Mouse (Mus musculus) stomach, embryonic 16.5 days (tissue): ENCODE measurements around the gene Cmtm8. TPM values are rescaled to one million over a fixed set of nuclear protein-coding genes. Genes with fewer than 3 reads are reported as not detected.

Source experiments
- ATAC-seq: fragments of 200-750 bp; cut with Nextera tagmentation; 2 replicates; pipeline ENCODE4 v1.8.0; 2017; ENCODE audit warnings: moderate number of reproducible peaks, moderate TSS enrichment; ENCODE audit not compliant: insufficient read depth, low FRiP score
- H3K27ac ChIP-seq: fragments of 300-500 bp; sonication (generic); 2 replicates; pipeline ENCODE4 v1.5.1; 2014; ENCODE audit warnings: low read length
- H3K27me3 ChIP-seq: fragments of 300-500 bp; sonication (generic); 2 replicates; pipeline ENCODE4 v1.6.1; 2014; ENCODE audit warnings: low read length, control low read depth, mixed read lengths; ENCODE audit not compliant: control insufficient read depth, insufficient read depth
- H3K36me3 ChIP-seq: fragments of 300-500 bp; sonication (generic); 2 replicates; pipeline ENCODE4 v1.6.1; 2014; ENCODE audit warnings: low read length; ENCODE audit not compliant: control insufficient read depth, insufficient read depth
- H3K4me1 ChIP-seq: fragments of 300-500 bp; sonication (generic); 2 replicates; pipeline ENCODE4 v1.6.1; 2014; ENCODE audit warnings: low read length, control low read depth, mixed read lengths; ENCODE audit not compliant: control insufficient read depth, insufficient read depth
- H3K4me2 ChIP-seq: fragments of 300-500 bp; sonication (generic); 2 replicates; pipeline ENCODE4 v1.6.1; 2014; ENCODE audit warnings: low read depth, low read length, mixed read lengths
- H3K4me3 ChIP-seq: fragments of 300-500 bp; sonication (generic); replicated peaks from 2 replicates; pipeline ENCODE4 v1.5.1; 2014; ENCODE audit warnings: mild to moderate bottlenecking, low read length
- H3K9ac ChIP-seq: fragments of 300-500 bp; sonication (generic); 2 replicates; pipeline ENCODE4 v1.6.1; 2014; ENCODE audit warnings: low read length
- H3K9me3 ChIP-seq: fragments of 300-500 bp; sonication (generic); replicated peaks from 2 replicates; pipeline ENCODE4 v1.6.1; 2016; ENCODE audit warnings: low read length, control low read depth; ENCODE audit not compliant: control insufficient read depth
- WGBS: fragments of 180-500 bp; shearing (Covaris S2); extraction: QIAGEN DNeasy Blood & Tissue Kit; methylation state at CpG from one replicate; pipeline ENCODE4 v1.1.7; 2014; 5-methylcytosine and 5-hydroxymethylcytosine counted together
- polyA plus RNA-seq: library from polyadenylated mRNA; unstranded; fragments of >200 nt; fragmentation: Nextera tagmentation; extraction: Ambion mirVana; gene quantifications from 2 replicates; pipeline ENCODE4 v1.2.1, GENCODE M21; 2015

Cmtm8 gene
- polyA plus RNA-seq, 1 experiment from 2014 or later: 59.5 TPM

DNA sequence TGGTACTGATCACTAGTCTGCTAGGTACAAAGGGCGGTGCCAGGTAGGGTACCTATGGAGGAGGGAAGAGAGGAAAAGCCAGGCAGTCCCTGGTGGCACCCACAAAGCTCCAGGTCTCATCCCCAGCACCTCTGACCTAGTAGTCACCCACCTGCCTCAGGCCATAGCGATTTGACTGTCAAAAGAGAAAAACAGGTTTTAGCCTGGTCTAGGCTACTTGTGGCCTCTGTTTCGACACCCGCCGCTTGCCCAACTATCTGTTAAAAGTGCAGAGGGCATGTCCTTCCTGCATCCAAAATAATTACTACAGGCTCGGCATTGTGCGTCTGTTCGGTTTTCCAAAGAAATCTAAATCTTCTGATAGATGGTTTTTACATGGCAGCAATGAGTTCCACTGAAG lies 14.3 kb downstream of the Cmtm8 start:
- H3K9me3 ChIP-seq: no peaks in the 10 kb centered on the region
- WGBS: 86% methylated on average over 8 of the region's 8 CpGs
- H3K36me3 ChIP-seq: no peaks in the 10 kb centered on the region
- no peak overlapping the region for H3K4me3 ChIP-seq
- ATAC-seq: no peak
- peaks cover 5% of the 10 kb centered on the region; the same call in 1 of the 2 replicates for H3K4me1 ChIP-seq
- H3K4me2 ChIP-seq: no peak overlapping the region
- no peaks in the 10 kb centered on the region for H3K27me3 ChIP-seq
- H3K9ac ChIP-seq: no peak overlapping the region
- no peak overlapping the region for H3K27ac ChIP-seq

DNA sequence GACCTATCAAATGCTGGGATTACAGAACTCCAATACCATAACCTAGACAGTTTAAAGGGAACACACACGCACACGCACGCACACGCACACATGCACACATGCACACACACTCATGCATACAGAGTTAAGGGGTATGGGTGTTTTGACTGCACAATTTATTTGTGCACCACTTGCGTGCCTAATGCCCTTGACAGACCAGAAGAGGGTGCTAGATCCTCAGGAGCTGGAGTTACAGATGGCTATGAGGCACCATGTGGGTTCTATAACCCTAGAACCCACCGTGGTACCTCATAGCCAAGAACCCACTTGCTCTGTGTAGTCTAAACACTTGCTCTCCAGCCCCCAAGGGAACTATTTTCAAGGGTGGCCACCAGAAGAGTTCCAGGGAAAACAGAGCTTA lies 15.6 kb downstream of the Cmtm8 start:
- ATAC-seq: no peak
- Histone ChIP-seq H3K4me2 (no peak overlapping the region), H3K27me3 (no peaks in the 10 kb centered on the region), H3K27ac (no peak overlapping the region; the same call in 1 of the 2 replicates), H3K9me3 (no peaks in the 10 kb centered on the region), H3K36me3 (no peaks in the 10 kb centered on the region), H3K9ac (no peak overlapping the region), H3K4me1 (peaks cover 5% of the 10 kb centered on the region; the same call in 1 of the 2 replicates), H3K4me3 (no peak overlapping the region)
- WGBS: 96% methylated on average over 6 of the region's 6 CpGs

DNA sequence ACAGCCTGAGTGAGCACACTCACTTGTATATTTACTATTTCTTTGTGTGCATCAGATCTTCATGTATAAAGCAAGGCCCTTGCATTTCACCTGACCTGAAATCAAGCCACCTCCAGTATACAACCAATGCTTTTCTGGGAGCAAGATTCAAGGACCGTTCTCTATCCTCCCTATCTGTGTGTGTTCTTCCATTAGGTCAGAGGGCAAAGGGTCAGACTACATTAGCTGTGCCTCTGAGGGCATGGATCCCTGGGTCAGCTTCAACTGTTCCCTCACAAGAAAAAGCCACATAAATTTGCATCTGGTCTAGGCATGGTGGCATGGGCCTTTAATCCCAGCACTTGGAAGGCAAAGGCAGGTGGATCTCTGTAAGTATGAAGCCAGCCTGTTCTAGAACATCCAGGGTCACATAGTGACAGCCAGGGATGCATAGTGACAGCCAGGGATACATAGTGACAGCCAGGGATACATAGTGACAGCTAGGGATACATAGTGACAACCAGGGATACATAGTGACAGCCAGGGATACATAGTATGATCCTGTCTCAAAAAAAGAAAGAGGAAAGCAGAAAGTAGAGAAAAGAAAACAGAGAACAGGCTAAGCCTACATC lies 16.6 kb downstream of the Cmtm8 start:
- Histone ChIP-seq H3K4me2 (no peak overlapping the region), H3K36me3 (no peaks in the 10 kb centered on the region), H3K9ac (no peak overlapping the region), H3K4me3 (no peak overlapping the region), H3K9me3 (no peaks in the 10 kb centered on the region), H3K4me1 (peaks cover 5% of the 10 kb centered on the region; the same call in 1 of the 2 replicates), H3K27ac (no peak overlapping the region), H3K27me3 (no peaks in the 10 kb centered on the region)
- no peak for ATAC-seq
- WGBS: 49% methylated on average over 1 of the region's 1 CpGs

DNA sequence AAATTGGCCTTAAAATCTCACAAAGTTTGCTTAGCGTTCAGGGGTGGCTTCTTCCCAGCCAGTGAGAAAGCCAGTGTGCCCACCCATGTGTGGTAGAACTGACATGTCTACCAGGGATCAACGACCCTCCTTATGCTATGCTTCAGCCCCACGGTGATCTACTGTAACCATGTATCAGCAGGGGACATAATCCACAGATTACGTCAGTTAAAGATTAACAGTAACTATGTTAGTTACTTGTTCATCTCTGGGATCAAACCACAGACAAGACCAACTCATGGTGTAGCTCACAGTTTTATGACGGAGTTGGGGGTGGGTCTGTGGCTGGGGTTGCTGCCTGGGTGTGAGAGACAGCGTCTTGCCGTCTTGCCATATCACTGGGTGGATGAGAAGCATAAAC lies 19.8 kb downstream of the Cmtm8 start:
- no peak for ATAC-seq
- Histone ChIP-seq H3K4me1 (no peaks in the 10 kb centered on the region), H3K9ac (no peak overlapping the region), H3K4me3 (no peak overlapping the region), H3K36me3 (no peaks in the 10 kb centered on the region), H3K9me3 (no peaks in the 10 kb centered on the region), H3K27ac (no peak overlapping the region), H3K4me2 (no peak overlapping the region), H3K27me3 (no peaks in the 10 kb centered on the region)
- 85% methylated on average over 7 of the region's 7 CpGs for WGBS

DNA sequence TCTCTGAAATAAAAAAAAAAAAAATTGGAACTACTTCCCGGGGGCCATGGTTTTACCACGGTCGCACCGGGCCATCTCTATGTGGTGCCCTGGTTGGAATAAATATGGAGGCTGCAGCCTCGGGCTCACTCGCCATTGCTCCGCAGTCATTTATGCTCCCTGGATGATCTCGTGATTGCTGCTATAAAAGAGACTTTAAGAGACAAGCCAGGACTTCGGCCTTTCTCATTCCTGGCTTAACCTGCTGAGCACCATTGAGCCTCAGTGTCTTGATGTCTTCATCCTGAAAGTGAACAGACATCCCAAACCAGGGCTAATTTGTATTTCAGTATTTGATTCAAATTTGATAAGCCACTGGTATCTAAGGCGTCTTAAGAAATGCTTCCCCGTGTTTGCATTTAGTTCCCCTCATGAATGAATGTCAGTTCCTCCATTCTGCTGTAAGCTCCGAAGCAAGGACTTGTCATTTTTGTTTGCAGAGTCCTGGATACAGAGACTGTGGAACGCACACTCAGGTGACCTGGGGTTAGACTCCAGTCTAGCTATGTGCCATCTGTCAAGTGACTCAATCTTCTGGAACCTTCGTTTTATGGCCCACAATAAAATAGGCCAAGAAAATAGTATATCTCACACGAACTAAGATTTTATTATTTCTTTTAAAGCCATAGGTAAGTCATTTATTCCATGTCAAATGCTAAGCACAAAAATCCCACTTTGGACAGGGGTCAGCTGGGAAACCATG lies 22.2 kb downstream of the Cmtm8 start:
- H3K4me1 ChIP-seq: no peaks in the 10 kb centered on the region
- WGBS: 77% methylated on average over 15 of the region's 15 CpGs
- no peak overlapping the region for H3K27ac ChIP-seq
- ATAC-seq: no peak
- no peaks in the 10 kb centered on the region for H3K27me3 ChIP-seq
- H3K4me2 ChIP-seq: no peak overlapping the region
- H3K36me3 ChIP-seq: no peaks in the 10 kb centered on the region
- no peak overlapping the region for H3K4me3 ChIP-seq
- no peaks in the 10 kb centered on the region for H3K9me3 ChIP-seq
- no peak overlapping the region for H3K9ac ChIP-seq

DNA sequence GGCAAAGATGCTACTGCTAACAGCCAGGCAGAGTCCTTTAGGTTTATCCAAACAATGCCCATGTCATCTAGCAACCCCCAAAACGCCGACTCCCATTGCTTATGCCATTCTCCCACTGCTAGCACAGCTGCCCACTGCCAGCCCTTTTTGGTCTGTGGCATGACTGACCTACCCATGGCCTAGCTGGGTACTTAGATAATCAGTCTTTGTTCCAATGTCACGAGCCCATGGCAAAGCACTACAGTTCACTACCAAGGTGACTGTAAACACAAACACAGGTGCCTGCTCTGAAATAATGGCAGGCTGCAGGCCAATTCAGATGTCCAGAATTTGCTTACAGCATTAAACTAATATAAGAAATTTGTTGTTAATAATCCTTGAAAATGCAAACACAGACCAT lies 25.0 kb downstream of the Cmtm8 start:
- no peak overlapping the region for H3K4me3 ChIP-seq
- H3K4me2 ChIP-seq: no peak overlapping the region
- no peaks in the 10 kb centered on the region for H3K27me3 ChIP-seq
- no peak overlapping the region for H3K9ac ChIP-seq
- no peak overlapping the region for H3K27ac ChIP-seq
- ATAC-seq: no peak
- H3K4me1 ChIP-seq: no peaks in the 10 kb centered on the region
- no peaks in the 10 kb centered on the region for H3K36me3 ChIP-seq
- WGBS: 63% methylated on average over 3 of the region's 3 CpGs
- H3K9me3 ChIP-seq: no peaks in the 10 kb centered on the region

DNA sequence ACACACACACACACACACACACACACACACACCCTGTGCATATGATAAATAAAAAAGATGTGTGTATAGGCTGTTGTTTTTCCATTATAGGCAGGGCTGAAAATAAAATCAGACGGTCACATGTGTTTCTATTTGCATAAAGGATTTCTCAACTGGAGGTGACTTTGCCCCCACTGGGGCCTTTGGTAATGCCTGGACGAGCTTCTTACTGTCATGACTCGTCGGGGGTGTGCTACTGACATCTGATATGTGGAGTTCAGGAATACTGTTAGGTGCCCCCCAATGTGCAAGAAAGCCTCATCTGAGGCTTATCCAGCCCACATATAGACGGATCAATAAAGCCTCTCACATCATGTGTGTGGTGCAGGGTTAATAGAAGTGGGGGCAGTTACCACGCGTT lies 26.9 kb downstream of the Cmtm8 start:
- Histone ChIP-seq H3K4me2 (no peak overlapping the region), H3K27me3 (no peaks in the 10 kb centered on the region), H3K4me3 (no peak overlapping the region), H3K9me3 (no peaks in the 10 kb centered on the region), H3K27ac (no peak overlapping the region), H3K36me3 (no peaks in the 10 kb centered on the region), H3K9ac (no peak overlapping the region), H3K4me1 (no peaks in the 10 kb centered on the region)
- WGBS: 67% methylated on average over 7 of the region's 7 CpGs
- ATAC-seq: no peak

DNA sequence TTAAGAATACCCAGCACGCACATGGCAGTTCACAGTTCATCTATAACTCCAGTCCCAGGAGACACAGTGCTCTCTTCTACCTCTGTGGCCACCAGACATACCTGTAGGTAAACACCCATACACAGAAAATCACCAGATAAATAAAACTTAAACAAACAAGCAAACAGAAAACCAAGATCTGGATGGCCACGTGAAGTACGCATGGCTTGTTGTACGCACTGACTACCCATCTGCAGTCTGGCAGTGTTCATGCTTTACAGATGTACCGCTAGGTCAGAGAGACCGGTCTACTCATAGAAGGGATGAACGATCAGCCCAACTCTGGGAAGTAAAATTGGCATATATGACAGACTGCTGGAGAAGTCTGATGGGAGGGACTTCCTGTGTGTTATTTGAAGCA lies 27.8 kb downstream of the Cmtm8 start:
- 94% methylated on average over 7 of the region's 7 CpGs for WGBS
- no peak for ATAC-seq

DNA sequence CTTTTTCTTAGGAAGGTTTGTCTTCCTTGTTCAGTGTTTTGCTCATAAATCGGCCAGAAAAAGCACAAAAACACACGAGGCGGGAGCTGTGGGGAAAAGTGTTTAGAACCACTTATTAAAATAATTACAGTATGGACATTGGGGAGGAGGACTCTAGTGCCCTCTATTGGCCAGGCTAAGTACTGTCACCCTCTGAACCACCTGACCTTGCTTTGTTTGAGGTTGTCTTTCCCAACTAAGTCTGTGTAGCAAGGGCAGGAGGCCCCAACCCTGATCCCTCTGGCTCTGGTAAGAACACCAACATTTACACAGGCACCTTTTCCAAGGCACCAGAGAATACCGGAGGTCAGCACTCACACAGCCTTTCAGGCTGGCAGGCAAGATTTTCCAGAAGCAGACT lies 28.6 kb downstream of the Cmtm8 start:
- Histone ChIP-seq H3K4me2 (no peak overlapping the region), H3K4me3 (no peak overlapping the region), H3K27me3 (no peaks in the 10 kb centered on the region), H3K9ac (no peak overlapping the region), H3K36me3 (no peaks in the 10 kb centered on the region), H3K9me3 (no peaks in the 10 kb centered on the region), H3K27ac (no peak overlapping the region), H3K4me1 (0 out of 2 replicates have a peak, but pooled peaks cover 4% of the 10 kb centered on the region)
- ATAC-seq: peak; percentile 45; the same call in 1 of the 2 replicates
- WGBS: 67% methylated on average over 4 of the region's 4 CpGs

More for the DNA sequence above, 27.8 kb downstream of the Cmtm8 start:
- H3K9ac ChIP-seq: no peak overlapping the region
- H3K27ac ChIP-seq: no peak overlapping the region
- no peak overlapping the region for H3K4me2 ChIP-seq
- H3K4me3 ChIP-seq: no peak overlapping the region
- H3K36me3 ChIP-seq: no peaks in the 10 kb centered on the region
- 0 out of 2 replicates have a peak, but pooled peaks cover 4% of the 10 kb centered on the region for H3K4me1 ChIP-seq
- no peaks in the 10 kb centered on the region for H3K27me3 ChIP-seq
- no peaks in the 10 kb centered on the region for H3K9me3 ChIP-seq
